Mouse (Mus musculus) midbrain, embryonic 10.5 days (tissue): ENCODE results near the gene Olfr1338. TPM values are rescaled to one million over a fixed set of nuclear protein-coding genes. Genes with fewer than 3 reads are reported as not detected.
"Not testable (repeated sequence)": the region's sequence is repeated elsewhere in the genome, so short reads cannot be mapped to it uniquely, and the experiment has no call there.

Source experiments
- DNase-seq: peaks from one replicate; pipeline ENCODE4 v3.0.0-alpha.2; 2017; ENCODE audit warnings: low spot score
- H3K27ac ChIP-seq: fragments of 300-500 bp; sonication (generic); replicated peaks from 2 replicates; pipeline ENCODE4 v1.5.1; 2016; ENCODE audit warnings: mild to moderate bottlenecking
- H3K27me3 ChIP-seq: fragments of 300-500 bp; sonication (generic); 2 replicates; pipeline ENCODE4 v1.6.1; 2016; ENCODE audit warnings: low read depth, mild to moderate bottlenecking; ENCODE audit not compliant: poor library complexity, severe bottlenecking
- H3K36me3 ChIP-seq: fragments of 300-500 bp; sonication (generic); 2 replicates; pipeline ENCODE4 v1.6.1; 2016; ENCODE audit warnings: mild to moderate bottlenecking, moderate library complexity
- H3K4me1 ChIP-seq: fragments of 300-500 bp; sonication (generic); 2 replicates; pipeline ENCODE4 v1.6.1; 2016
- H3K4me3 ChIP-seq: fragments of 300-500 bp; sonication (generic); 2 replicates; pipeline ENCODE4 v1.5.1; 2016; ENCODE audit warnings: mild to moderate bottlenecking, moderate library complexity
- H3K9me3 ChIP-seq: fragments of 300-500 bp; sonication (generic); replicated peaks from 2 replicates; pipeline ENCODE4 v1.6.1; 2016; ENCODE audit warnings: mild to moderate bottlenecking
- WGBS: fragments of 180-500 bp; shearing (Covaris S2); methylation state at CpG from one replicate; pipeline ENCODE4 v1.1.7; 2016; 5-methylcytosine and 5-hydroxymethylcytosine counted together
- polyA plus RNA-seq: library from polyadenylated mRNA; unstranded; fragments of >200 nt; fragmentation: Nextera tagmentation; extraction: Ambion mirVana; gene quantifications from 2 replicates; pipeline ENCODE4 v1.2.1, GENCODE M21; 2016

The Olfr1338 gene
- polyA plus RNA-seq = not detected in 2 replicates

GRCm38 (mm10) chr4:118758637-118759036, at the start of gene Olfr1338:
Gene Olfr1338, minus strand, starts transcription at chr4:118758737.
- H3K4me3 ChIP-seq = no peak within 1 kb of the TSS
- no peaks in the 10 kb centered on the region for H3K9me3 ChIP-seq
- H3K36me3 ChIP-seq = no peaks in the 10 kb centered on the region
- H3K27ac ChIP-seq = no peak within 1 kb of the TSS
- no peak for DNase-seq
- 81% methylated on average over 1 of the region's 1 CpGs for WGBS
- H3K27me3 ChIP-seq = no peaks in the 10 kb centered on the region
- H3K4me1 ChIP-seq = no peaks in the 10 kb centered on the region

GRCm38 (mm10) chr4:118792796-118793195, 34.3 kb upstream of the Olfr1338 start:
- not testable (repeated sequence) for H3K4me1 ChIP-seq, H3K9me3 ChIP-seq, H3K4me3 ChIP-seq, H3K27ac ChIP-seq, DNase-seq, H3K36me3 ChIP-seq, H3K27me3 ChIP-seq

GRCm38 (mm10) chr4:118782486-118782885, 23.9 kb upstream of the Olfr1338 start, which contains the start of gene Olfr1337:
Gene Olfr1337, minus strand, starts transcription at chr4:118782586.
- Histone ChIP-seq H3K27ac (no peak within 1 kb of the TSS), H3K9me3 (no peaks in the 10 kb centered on the region), H3K36me3 (no peaks in the 10 kb centered on the region), H3K4me1 (no peaks in the 10 kb centered on the region), H3K4me3 (no peak within 1 kb of the TSS), H3K27me3 (no peaks in the 10 kb centered on the region)
- WGBS = 82% methylated on average over 2 of the region's 2 CpGs
- no peak for DNase-seq

- 2% methylated on average over 16 of the region's 16 CpGs for WGBS
- H3K27me3 ChIP-seq = peaks cover 52% of the 10 kb centered on the region
- H3K27ac ChIP-seq = no peak overlapping the region
- H3K36me3 ChIP-seq = no peaks in the 10 kb centered on the region
- peaks cover 12% of the 10 kb centered on the region for H3K9me3 ChIP-seq
- peak overlapping the region; percentile 32 for H3K4me3 ChIP-seq
- peaks cover 15% of the 10 kb centered on the region for H3K4me1 ChIP-seq
- DNase-seq = peak; percentile 17
These were observed 16.7 kb downstream of the Olfr1338 start for GRCm38 (mm10) chr4:118741881-118742280.

- H3K9me3 ChIP-seq = peaks cover 5% of the 10 kb centered on the region; the same call in 1 of the 2 replicates
- peaks cover 15% of the 10 kb centered on the region for H3K4me1 ChIP-seq
- 5% methylated on average over 11 of the region's 11 CpGs for WGBS
- peak; percentile 36 for DNase-seq
- no peaks in the 10 kb centered on the region for H3K36me3 ChIP-seq
- peaks cover 52% of the 10 kb centered on the region for H3K27me3 ChIP-seq
- H3K4me3 ChIP-seq = peak overlapping the region; percentile 32
- H3K27ac ChIP-seq = no peak overlapping the region
These were observed 17.4 kb downstream of the Olfr1338 start for GRCm38 (mm10) chr4:118740988-118741698.

GRCm38 (mm10) chr4:118739574-118739973, 19.0 kb downstream of the Olfr1338 start:
- DNase-seq = no peak
- H3K27me3 ChIP-seq = peaks cover 52% of the 10 kb centered on the region
- no peak overlapping the region for H3K4me3 ChIP-seq
- WGBS = 57% methylated on average over 3 of the region's 3 CpGs
- no peak overlapping the region for H3K27ac ChIP-seq
- H3K36me3 ChIP-seq = no peaks in the 10 kb centered on the region
- no peaks in the 10 kb centered on the region for H3K9me3 ChIP-seq
- peaks cover 15% of the 10 kb centered on the region for H3K4me1 ChIP-seq

GRCm38 (mm10) chr4:118731875-118732274, 26.7 kb downstream of the Olfr1338 start, which contains the start of gene Olfr1339:
Gene Olfr1339, plus strand, starts transcription at chr4:118732175.
- no peaks in the 10 kb centered on the region for H3K4me1 ChIP-seq
- H3K27me3 ChIP-seq = no peaks in the 10 kb centered on the region
- H3K27ac ChIP-seq = no peak within 1 kb of the TSS
- no peak for DNase-seq
- no peak within 1 kb of the TSS for H3K4me3 ChIP-seq
- H3K9me3 ChIP-seq = no peaks in the 10 kb centered on the region
- WGBS = 88% methylated on average over 1 of the region's 1 CpGs
- no peaks in the 10 kb centered on the region for H3K36me3 ChIP-seq

GRCm38 (mm10) chr4:118721742-118722483, 36.6 kb downstream of the Olfr1338 start:
- H3K27ac ChIP-seq = no peak overlapping the region
- no peaks in the 10 kb centered on the region for H3K4me1 ChIP-seq
- no peaks in the 10 kb centered on the region for H3K36me3 ChIP-seq
- no peak overlapping the region for H3K4me3 ChIP-seq
- H3K27me3 ChIP-seq = no peaks in the 10 kb centered on the region
- H3K9me3 ChIP-seq = no peaks in the 10 kb centered on the region
- 52% methylated on average over 10 of the region's 10 CpGs for WGBS
- DNase-seq = no peak

- Histone ChIP-seq H3K27ac (no peak within 1 kb of the TSS), H3K4me3 (no peak within 1 kb of the TSS), H3K9me3 (no peaks in the 10 kb centered on the region), H3K27me3 (no peaks in the 10 kb centered on the region), H3K4me1 (no peaks in the 10 kb centered on the region), H3K36me3 (no peaks in the 10 kb centered on the region)
- DNase-seq = no peak
These were observed 38.7 kb downstream of the Olfr1338 start, which contains the start of gene Olfr1340 for GRCm38 (mm10) chr4:118719838-118720237. Gene Olfr1340, plus strand, starts transcription at chr4:118720138.

- Histone ChIP-seq H3K36me3 (no peaks in the 10 kb centered on the region), H3K9me3 (no peaks in the 10 kb centered on the region), H3K4me1 (peaks cover 7% of the 10 kb centered on the region; the same call in 1 of the 2 replicates), H3K27me3 (no peaks in the 10 kb centered on the region), H3K4me3 (no peak overlapping the region), H3K27ac (no peak overlapping the region)
- WGBS = 24% methylated on average over 1 of the region's 1 CpGs
- DNase-seq = no peak
These were observed 46.9 kb downstream of the Olfr1338 start for GRCm38 (mm10) chr4:118711656-118712055.

GRCm38 (mm10) chr4:118708086-118708485, 50.5 kb downstream of the Olfr1338 start:
- 85% methylated on average over 5 of the region's 5 CpGs for WGBS
- no peak overlapping the region for H3K27ac ChIP-seq

GRCm38 (mm10) chr4:118703223-118703622, 55.3 kb downstream of the Olfr1338 start, which contains the start of gene Olfr1341:
Gene Olfr1341, plus strand, starts transcription at chr4:118703523.
- H3K36me3 ChIP-seq = no peaks in the 10 kb centered on the region
- no peak for DNase-seq
- no peaks in the 10 kb centered on the region for H3K27me3 ChIP-seq
- WGBS = 77% methylated on average over 3 of the region's 3 CpGs
- H3K9me3 ChIP-seq = no peaks in the 10 kb centered on the region
- H3K4me1 ChIP-seq = no peaks in the 10 kb centered on the region
- H3K27ac ChIP-seq = no peak within 1 kb of the TSS
- H3K4me3 ChIP-seq = no peak within 1 kb of the TSS

More at GRCm38 (mm10) chr4:118708086-118708485, 50.5 kb downstream of the Olfr1338 start:
- H3K27me3 ChIP-seq = no peaks in the 10 kb centered on the region
- no peaks in the 10 kb centered on the region for H3K9me3 ChIP-seq
- no peak for DNase-seq
- H3K4me3 ChIP-seq = no peak overlapping the region
- H3K4me1 ChIP-seq = peaks cover 7% of the 10 kb centered on the region; the same call in 1 of the 2 replicates
- H3K36me3 ChIP-seq = no peaks in the 10 kb centered on the region
